Mouse (Mus musculus) kidney, postnatal 14 days (tissue): ENCODE measurements around the gene Glod4.

Experiments used
- DNase-seq: peaks from one replicate; pipeline ENCODE4 v3.0.0; 2022; ENCODE audit warnings: mixed read lengths

Glod4 gene

GRCm38 (mm10) chr11:76077341-76077740 is 166.2 kb downstream of the Glod4 start:
- no peak for DNase-seq

DNA sequence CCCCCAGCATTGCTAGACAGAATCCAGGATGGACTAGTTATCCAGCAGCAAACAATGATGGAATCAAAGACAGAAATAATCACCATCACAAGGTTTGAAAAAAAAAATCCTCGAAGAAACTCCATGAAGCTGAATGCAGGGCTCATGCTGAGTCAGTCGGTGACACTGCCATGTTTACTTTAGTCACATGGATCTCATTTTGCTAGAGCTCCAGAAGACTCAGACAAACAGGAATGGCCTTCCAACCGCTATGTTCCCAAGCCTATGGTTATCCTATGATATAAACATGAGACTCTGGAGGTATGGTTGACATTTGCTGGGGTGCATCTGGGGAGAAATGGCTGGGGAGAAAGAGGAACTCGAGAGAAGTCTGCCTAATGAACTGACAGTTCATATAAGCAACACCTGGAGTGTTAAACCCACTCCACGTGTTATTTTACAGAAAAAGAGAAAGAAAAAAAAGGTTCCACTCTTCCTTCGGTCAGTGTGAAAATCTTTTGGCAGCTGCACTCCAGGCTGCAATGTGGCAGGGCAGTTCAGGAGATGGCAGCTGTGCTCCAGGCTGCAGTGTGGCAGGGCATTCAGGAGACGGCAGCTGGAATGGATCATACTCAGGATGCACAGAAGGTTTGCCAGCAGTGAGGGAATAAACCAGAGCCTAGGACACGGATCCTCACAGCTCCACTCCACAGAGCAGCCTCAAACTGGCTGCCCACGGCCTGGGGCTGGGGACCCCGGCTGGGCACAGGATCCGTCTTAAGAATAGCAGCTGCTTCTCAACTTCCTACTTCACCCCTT is 169.0 kb downstream of the Glod4 start:
- DNase-seq: no peak
